Mouse (Mus musculus) liver, embryonic 14.5 days (tissue): ENCODE results near the gene Olfr1369-ps1. TPM values are rescaled to one million over a fixed set of nuclear protein-coding genes. Genes with fewer than 3 reads are reported as not detected.

Source experiments
- ATAC-seq: fragments of 200-750 bp; cut with Nextera tagmentation; 2 replicates; pipeline ENCODE4 v1.8.0; 2017; ENCODE audit warnings: moderate number of reproducible peaks, mild to moderate bottlenecking, moderate library complexity; ENCODE audit not compliant: insufficient read depth
- DNase-seq, 3 experiments: peaks; one replicate each; pipeline ENCODE4 v3.0.0-alpha.2; 2012 to 2013; ENCODE audit warnings: low read depth in 3 of 3, low spot score in 3 of 3
- H3K27ac ChIP-seq: fragments of 300-500 bp; sonication (generic); 2 replicates; pipeline ENCODE4 v1.5.1; 2014; ENCODE audit warnings: moderate library complexity, mild to moderate bottlenecking, control low read depth, inconsistent platforms
- H3K27me3 ChIP-seq: fragments of 300-500 bp; sonication (generic); 2 replicates; pipeline ENCODE4 v1.6.1; 2014; ENCODE audit warnings: mild to moderate bottlenecking, low read length, moderate library complexity; ENCODE audit not compliant: control insufficient read depth, insufficient read depth
- H3K36me3 ChIP-seq: fragments of 300-500 bp; sonication (generic); replicated peaks from 2 replicates; pipeline ENCODE4 v1.6.1; 2014; ENCODE audit warnings: low read depth; ENCODE audit not compliant: control insufficient read depth, insufficient read depth
- H3K4me1 ChIP-seq, 2 experiments: fragments of 200-500 bp in 1 of 2; fragments of 300-500 bp in 1 of 2; sonication (generic) in 1 of 2; replicated peaks; 2 replicates each; pipeline ENCODE4 v1.6.1; 2012 to 2014; ENCODE audit warnings: antibody characterized with exemption in 1 of 2, inconsistent platforms in 1 of 2, low read length in 1 of 2; ENCODE audit not compliant: control insufficient read depth in 2 of 2, insufficient read depth in 2 of 2
- H3K4me2 ChIP-seq: fragments of 300-500 bp; sonication (generic); 2 replicates; pipeline ENCODE4 v1.6.1; 2014; ENCODE audit warnings: low read depth, mild to moderate bottlenecking, control low read depth, moderate library complexity
- H3K4me3 ChIP-seq, 2 experiments: fragments of 200-500 bp in 1 of 2; fragments of 300-500 bp in 1 of 2; sonication (generic) in 1 of 2; 2 replicates each; pipeline ENCODE4 v1.5.1; 2012 to 2014; ENCODE audit warnings: low read depth in 2 of 2, low read length in 2 of 2, mild to moderate bottlenecking in 2 of 2, control low read depth in 1 of 2, inconsistent platforms in 1 of 2, moderate library complexity in 1 of 2; ENCODE audit not compliant: insufficient read depth in 1 of 2
- H3K9ac ChIP-seq: fragments of 300-500 bp; sonication (generic); replicated peaks from 2 replicates; pipeline ENCODE4 v1.6.1; 2014; ENCODE audit warnings: mild to moderate bottlenecking, control low read depth, moderate library complexity
- H3K9me3 ChIP-seq: fragments of 300-500 bp; sonication (generic); 2 replicates; pipeline ENCODE4 v1.6.1; 2016; ENCODE audit warnings: low read length, mixed read lengths; ENCODE audit not compliant: control insufficient read depth
- CTCF ChIP-seq: IDR thresholded peaks from 2 replicates; pipeline ENCODE4 v1.5.1; 2016; ENCODE audit warnings: antibody characterized with exemption, low read depth, control low read depth
- EP300 ChIP-seq: IDR thresholded peaks from 2 replicates; pipeline ENCODE4 v1.6.1; 2016; ENCODE audit warnings: antibody characterized with exemption, low read depth
- WGBS: fragments of 180-500 bp; shearing (Covaris S2); extraction: QIAGEN DNeasy Blood & Tissue Kit; methylation state at CpG from one replicate; pipeline ENCODE4 v1.1.7; 2014; ENCODE audit not compliant: insufficient replicate concordance; 5-methylcytosine and 5-hydroxymethylcytosine counted together
- polyA plus RNA-seq, 2 experiments: library from polyadenylated mRNA; depleted of rRNA in 1 of 2; stranded (reverse) in 1 of 2; unstranded in 1 of 2; fragments of >200 nt; fragmentation: Nextera tagmentation in 1 of 2; extraction: Ambion mirVana in 1 of 2; gene quantifications; 2 replicates each; pipeline versions ENCODE4 v1.2.1 to v1.2.3; 2012 to 2014

Olfr1369-ps1 gene
- polyA plus RNA-seq, 2 experiments: 0.03 TPM; not detected in 1

GRCm38 (mm10) chr13:21155888-21156287, 44.6 kb downstream of the Olfr1369-ps1 start:
- no peak for DNase-seq

GRCm38 (mm10) chr13:21158071-21158470, 46.8 kb downstream of the Olfr1369-ps1 start:
- Histone ChIP-seq H3K36me3 (no peaks in the 10 kb centered on the region), H3K4me1 (peaks cover 5 to 14% of the 10 kb centered on the region in 2 experiments), H3K4me3 (no peak overlapping the region), H3K9me3 (no peaks in the 10 kb centered on the region), H3K9ac (no peak overlapping the region), H3K27ac (no peak overlapping the region), H3K4me2 (peak overlapping the region; percentile 94), H3K27me3 (peaks cover 17% of the 10 kb centered on the region)
- TF ChIP-seq EP300: no peak
- TF ChIP-seq CTCF: no peak
- no peak for ATAC-seq
- DNase-seq: no peak
- 9% methylated on average over 9 of the region's 9 CpGs for WGBS

More at GRCm38 (mm10) chr13:21155888-21156287, 44.6 kb downstream of the Olfr1369-ps1 start:
- no peak overlapping the region for H3K9ac ChIP-seq
- no peaks in the 10 kb centered on the region for H3K9me3 ChIP-seq
- WGBS: 55% methylated on average over 5 of the region's 5 CpGs
- H3K27me3 ChIP-seq: peaks cover 17% of the 10 kb centered on the region
- TF ChIP-seq CTCF (no peak), EP300 (no peak)
- H3K4me3 ChIP-seq: no peak overlapping the region
- no peaks in the 10 kb centered on the region for H3K36me3 ChIP-seq
- H3K4me2 ChIP-seq: no peak overlapping the region
- ATAC-seq: no peak
- H3K27ac ChIP-seq: no peak overlapping the region
- H3K4me1 ChIP-seq: peaks cover 2 to 9% of the 10 kb centered on the region in 2 experiments; a peak in 3 of 4 replicates

DNA sequence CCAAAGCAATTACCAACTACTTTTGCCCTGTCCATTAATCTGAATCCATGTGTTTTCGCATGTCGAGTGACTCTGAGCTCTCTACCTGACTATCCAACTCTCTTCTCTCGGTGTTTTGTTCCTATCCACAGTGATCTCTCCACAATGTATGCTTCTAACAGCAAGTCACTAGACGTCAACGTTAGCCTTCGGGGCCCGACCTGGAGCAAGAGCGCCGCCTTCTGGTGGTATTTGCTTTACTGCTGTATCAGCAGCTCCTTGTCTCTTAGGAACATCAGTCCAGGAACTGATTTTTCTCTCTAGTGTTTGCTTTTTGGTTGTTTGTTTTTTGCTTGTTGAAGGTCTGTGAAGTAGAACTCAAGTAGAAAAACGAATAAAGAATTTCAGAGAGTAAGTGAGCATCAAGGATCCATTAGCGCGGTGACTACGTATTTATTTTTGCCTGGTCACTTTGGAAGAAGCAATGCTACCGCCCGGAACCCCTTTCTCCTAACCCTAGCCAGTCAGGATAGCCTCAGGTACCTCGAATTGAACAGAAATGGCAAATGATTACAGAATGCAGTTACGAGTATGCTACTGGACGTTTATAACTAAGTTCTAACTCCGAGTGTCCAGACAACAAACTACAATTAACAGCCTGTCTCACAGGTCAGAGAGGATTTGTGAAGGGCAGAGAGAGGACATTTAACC, 47.6 kb downstream of the Olfr1369-ps1 start:
- no peaks in the 10 kb centered on the region for H3K36me3 ChIP-seq
- peak in 1 of 3 experiments; percentile 66 for DNase-seq
- peak overlapping the region; percentile 94 for H3K4me2 ChIP-seq
- no peak overlapping the region for H3K27ac ChIP-seq
- peak overlapping the region; percentile 74 to 78 for H3K4me3 ChIP-seq
- TF ChIP-seq EP300 (no peak), CTCF (peak; percentile 88)
- peaks cover 5 to 14% of the 10 kb centered on the region in 2 experiments for H3K4me1 ChIP-seq
- peaks cover 17% of the 10 kb centered on the region for H3K27me3 ChIP-seq
- H3K9ac ChIP-seq: no peak overlapping the region
- no peak for ATAC-seq
- WGBS: 1% methylated on average over 19 of the region's 19 CpGs
- H3K9me3 ChIP-seq: no peaks in the 10 kb centered on the region

DNA sequence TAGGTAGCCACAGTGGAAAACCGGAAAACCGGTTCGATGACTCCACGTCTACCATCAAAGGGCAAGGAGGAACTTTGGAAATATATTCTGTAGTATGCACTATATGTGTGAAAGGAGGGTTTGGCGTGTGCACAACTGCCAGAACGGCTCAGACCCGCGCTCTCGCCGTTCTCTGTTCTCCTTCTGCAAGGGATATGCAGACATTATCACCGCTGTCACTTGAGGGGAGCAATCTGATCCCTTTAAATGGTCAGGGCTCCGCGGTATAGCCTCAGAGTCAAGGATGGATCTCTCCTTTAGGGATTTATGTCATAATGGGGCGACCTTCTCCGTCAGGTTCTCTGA, 48.2 kb downstream of the Olfr1369-ps1 start:
- DNase-seq (no peak), ATAC-seq (no peak)
- peak overlapping the region; percentile 74 to 78 for H3K4me3 ChIP-seq
- H3K27ac ChIP-seq: no peak overlapping the region
- peaks cover 5 to 14% of the 10 kb centered on the region in 2 experiments for H3K4me1 ChIP-seq
- H3K9me3 ChIP-seq: no peaks in the 10 kb centered on the region
- peak overlapping the region; percentile 94 for H3K4me2 ChIP-seq
- peaks cover 17% of the 10 kb centered on the region for H3K27me3 ChIP-seq
- TF ChIP-seq CTCF (no peak), EP300 (no peak)
- under 1% methylated on average over 15 of the region's 15 CpGs for WGBS
- H3K36me3 ChIP-seq: no peaks in the 10 kb centered on the region
- 0 out of 2 replicates have a peak overlapping the region, but pooled peaks have one; percentile 1 for H3K9ac ChIP-seq

- H3K36me3 ChIP-seq: no peaks in the 10 kb centered on the region
- peaks cover 17% of the 10 kb centered on the region for H3K27me3 ChIP-seq
- peak overlapping the region; percentile 74 to 78 for H3K4me3 ChIP-seq
- H3K27ac ChIP-seq: no peak overlapping the region
- H3K4me2 ChIP-seq: peak overlapping the region; percentile 94
- H3K9ac ChIP-seq: peak overlapping the region; percentile 51
- WGBS: under 1% methylated on average over 16 of the region's 16 CpGs
- DNase-seq (no peak), ATAC-seq (no peak)
- no peaks in the 10 kb centered on the region for H3K9me3 ChIP-seq
- no peak for TF ChIP-seq EP300
- TF ChIP-seq CTCF: no peak
- peaks cover 5 to 14% of the 10 kb centered on the region in 2 experiments for H3K4me1 ChIP-seq
These were observed 48.8 kb downstream of the Olfr1369-ps1 start for GRCm38 (mm10) chr13:21160041-21160511.
